Mouse (Mus musculus): ENCODE data around the gene Commd1.

DNA sequence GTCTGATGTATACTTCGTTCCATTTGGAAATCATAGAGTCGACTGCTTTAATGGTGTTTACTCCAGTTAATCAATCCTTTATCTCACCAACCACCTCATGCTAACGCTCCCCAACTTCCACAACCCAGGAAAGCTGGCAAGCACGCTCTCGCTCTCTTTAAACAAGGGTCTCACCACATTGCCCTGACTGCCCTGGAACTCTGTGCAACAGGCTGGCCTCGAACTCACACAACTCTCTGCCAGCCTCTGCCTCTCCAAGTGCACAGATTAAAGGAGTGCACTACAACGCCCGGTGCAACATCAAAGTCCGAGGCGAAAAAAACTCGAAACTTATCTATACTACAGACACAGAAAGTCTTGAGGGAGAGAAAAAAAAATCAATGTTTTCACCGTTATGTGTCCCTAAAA, 635 bp downstream of the Commd1 start:
- TF ChIP-seq POLR2A (IDR thresholded peaks at IDR 0.05; ENCODE audit: insufficient read depth, low read length), result no peak
- no peak for TF ChIP-seq CTCF (IDR thresholded peaks at IDR 0.05; ENCODE audit: low read depth, low read length)
- TF ChIP-seq EP300 (IDR thresholded peaks at IDR 0.05; ENCODE audit: insufficient read depth, low read depth, low read length), result no peak
